Mouse (Mus musculus) cerebellum, postnatal 36 days (tissue): Measurements from ENCODE around the gene Gm20388.
A peak's percentile ranks its signal among the peaks of the same experiment; 100 is the strongest.

Experiments used
- DNase-seq, 2 experiments: peaks; one replicate each; pipeline ENCODE4 v3.0.0; 2021 to 2022; ENCODE audit warnings: mixed read lengths in 2 of 2

The Gm20388 gene

DNA sequence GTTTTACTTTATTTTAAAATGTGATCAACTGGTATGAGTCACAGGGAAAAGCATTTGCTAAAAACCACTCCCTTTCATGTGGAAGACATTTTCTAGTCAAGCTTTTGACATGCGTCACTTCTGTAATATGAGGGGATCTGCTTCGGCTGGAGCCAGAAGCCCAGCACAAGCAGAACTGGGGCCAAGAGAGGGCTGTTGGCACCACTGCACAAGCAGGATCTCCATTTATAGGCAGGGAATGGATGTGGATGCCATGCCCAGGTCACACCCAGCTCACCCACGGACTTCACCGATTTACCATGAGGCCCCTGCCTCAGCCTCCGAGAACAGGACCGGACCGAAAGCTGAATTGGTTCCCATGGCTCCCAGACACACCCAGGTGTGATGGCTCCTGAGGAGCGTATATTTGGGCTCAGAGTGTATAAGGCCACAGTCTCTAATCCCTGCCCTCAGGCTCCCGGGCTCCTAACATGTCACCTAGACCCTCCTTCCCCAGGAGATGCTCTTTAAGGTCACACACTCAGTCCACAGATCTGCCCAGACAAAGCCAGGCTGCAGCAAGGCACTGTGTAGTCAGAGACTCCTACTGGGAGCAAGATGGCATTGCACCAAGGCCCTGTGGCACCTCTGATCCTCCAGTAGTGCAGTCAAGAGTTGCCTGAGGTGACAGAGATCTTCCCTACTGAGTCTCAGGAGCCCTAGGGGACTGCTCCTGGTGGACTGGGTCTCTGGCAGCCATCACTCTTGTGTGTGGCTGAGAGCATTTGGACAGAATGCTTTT lies 4380.5 kb downstream of the Gm20388 start:
- DNase-seq: peak; percentile 55

DNA sequence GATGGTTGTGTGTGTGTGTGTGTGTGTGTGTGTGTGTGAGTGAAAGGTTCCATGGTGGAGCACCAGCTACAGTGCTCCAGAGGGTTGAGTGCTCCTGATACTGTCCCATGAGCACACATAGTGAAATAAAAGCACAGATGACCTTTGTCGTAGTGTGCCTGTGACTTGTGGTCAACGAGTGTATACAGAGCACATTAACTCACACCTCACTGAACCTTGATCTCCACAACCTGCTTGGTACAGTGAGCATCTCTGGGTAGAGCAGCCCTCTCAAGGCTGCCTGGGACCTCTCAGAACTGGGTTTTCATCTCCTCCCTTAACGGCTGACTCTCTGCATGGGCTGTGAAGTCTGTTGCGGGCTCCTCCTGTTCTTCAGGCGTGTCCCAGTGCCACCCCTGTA lies 4381.1 kb downstream of the Gm20388 start:
- DNase-seq: no peak

DNA sequence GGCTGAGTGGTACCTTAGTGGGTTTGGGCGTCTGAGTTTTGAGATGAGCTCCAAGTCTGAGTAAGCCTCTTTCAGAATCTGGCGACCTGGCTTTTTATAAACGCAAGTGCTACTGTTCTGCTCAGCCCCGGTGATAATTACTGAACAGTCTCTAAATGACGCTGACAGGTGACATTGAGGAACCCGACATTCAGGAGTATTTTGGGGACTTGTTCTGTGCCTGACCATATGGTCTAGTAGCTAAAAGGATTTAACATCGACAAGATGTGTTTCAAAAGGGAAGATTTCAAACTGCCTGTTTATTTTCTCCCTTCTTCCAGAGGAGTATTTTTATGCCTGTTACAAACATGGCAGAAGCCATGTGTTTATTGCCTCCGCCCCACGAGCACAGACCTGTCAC lies 4382.3 kb downstream of the Gm20388 start:
- no peak for DNase-seq

DNA sequence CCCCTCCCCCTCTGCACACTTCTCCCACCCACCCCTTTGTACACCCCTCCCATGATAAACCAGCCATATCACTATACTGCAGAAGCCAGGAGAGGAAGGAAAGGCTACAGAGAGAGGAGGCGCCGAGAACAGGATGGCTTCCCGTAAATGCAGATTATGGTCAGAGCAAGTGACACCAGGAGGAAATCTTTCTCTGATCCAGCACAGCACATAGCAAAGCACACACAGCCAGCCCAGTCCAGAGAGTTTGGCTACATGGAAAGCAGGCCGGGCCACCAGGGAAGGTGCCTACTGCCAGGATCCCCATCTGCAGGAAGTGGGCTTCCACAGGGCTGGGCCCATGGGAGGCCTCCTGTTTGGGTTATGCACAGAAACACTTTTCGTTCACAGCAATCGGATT lies 4383.8 kb downstream of the Gm20388 start:
- no peak for DNase-seq

DNA sequence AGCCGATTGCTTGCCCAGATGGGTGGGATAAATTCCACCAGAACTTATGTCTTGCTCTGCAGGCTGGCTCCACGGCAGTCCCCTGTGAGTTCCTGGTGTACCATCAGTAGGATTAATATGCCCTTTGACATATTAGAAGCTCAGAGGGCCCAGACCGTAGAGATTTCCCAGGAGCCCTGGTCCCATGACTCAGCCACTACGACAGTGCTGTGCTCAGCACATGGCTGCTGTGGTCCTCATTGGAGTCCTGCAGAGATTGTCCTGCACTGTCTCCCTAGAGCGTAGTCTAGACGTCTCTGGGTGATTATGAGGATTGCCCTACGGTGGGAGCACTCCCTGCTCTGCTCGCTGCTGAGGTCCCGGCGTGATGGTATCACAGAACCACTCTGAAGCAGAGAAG lies 4384.3 kb downstream of the Gm20388 start:
- no peak for DNase-seq

DNA sequence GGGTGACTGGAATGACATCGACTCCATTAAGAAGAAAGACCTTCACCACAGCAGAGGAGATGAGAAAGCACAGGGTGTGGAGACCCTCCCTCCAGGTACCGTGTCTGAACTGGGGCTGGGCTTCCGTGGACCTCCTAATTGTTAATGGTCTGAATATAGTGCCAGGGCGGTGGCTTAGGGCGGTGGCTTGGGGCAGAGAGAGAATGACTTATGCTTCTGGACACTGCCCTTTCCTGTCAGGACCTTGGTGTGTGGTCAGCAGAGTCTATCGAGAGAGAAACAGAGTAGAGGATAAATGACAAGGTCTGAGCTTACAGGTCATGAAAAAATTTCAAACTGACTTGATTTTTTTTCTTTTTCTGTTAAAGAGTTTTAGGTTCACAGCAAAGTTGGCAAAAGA lies 4384.7 kb downstream of the Gm20388 start:
- DNase-seq: no peak

DNA sequence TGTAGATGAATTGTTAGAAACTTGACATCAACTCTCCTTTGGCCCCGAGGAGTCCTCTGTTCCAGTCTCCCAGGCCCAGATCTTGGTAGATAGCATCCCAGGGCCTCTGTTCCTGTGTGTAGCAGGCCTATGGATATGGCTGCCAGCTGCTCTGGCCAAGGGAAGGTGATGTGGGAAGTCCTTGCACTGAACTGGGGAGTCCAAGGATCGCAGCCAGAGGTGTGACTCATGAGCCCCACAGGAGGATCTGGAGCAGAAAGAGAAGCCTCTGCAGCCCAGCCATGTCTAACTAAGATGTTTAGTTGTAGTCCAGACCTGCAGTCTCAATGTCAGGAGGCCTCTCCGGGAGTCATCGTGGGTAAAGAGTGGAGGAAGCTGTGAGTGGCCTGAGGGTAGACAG lies 4390.9 kb downstream of the Gm20388 start:
- DNase-seq: no peak

DNA sequence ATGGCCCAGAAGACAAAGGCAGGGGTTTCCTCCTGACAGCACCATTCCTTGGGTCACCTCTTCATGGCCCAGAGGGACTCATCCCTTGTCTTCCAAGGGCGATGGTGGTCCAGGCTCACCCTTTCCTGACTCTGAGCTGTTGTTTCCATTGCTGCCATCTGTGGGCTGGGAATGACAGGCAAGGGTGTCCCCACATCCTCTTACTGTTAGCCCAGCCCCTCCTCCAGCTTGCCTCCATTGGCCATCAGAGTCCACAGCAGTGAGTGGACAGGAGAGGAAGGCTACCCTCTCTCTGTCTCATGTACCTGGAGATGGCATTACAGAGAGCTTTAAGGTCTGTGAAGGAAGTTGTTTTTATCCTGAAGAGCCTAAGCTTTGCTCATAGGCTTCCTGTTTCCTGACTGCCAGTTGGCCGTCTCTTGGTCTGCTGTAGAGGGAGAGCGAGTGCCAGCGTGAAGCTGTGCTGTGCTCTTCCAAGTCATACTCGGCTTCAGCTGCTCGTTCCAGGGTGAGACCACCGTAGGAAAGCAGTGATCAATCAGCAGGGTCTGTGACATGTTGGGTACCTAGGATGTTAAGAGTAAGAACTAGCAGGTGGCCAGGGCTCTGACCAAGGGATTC lies 4391.4 kb downstream of the Gm20388 start:
- no peak for DNase-seq

DNA sequence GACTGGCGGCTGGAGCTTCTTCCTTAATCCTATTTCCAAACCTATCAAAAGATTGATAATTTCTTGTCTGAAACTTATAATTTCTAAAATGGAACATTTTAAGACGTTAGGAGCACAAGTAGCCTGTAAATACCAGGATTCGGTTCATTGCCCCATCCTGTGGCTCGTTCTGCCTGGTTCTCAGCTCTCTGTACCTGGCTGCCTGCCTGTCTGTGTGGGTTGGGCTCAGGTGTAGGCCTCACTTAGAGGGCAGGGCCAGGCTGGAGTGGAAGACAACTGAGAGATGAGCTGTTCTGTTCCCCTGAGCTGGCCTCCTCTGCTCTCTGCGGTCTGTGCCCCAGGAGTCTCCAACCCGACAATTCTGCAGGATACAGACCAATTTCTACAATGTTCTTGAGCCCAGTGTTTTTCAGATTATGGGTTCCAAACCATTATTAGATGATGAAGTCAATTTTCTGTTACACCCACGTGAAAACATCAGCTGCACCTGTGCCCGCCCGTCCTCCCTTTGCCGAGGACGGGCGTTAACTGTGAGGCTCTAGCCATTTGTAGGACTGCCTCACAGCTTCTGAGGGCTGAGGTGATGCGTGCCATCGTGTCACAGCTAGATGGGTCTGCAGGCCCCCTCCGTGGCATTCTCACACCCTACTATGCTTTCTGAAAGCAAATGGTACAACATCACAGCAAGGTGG lies 4392.7 kb downstream of the Gm20388 start:
- no peak for DNase-seq

DNA sequence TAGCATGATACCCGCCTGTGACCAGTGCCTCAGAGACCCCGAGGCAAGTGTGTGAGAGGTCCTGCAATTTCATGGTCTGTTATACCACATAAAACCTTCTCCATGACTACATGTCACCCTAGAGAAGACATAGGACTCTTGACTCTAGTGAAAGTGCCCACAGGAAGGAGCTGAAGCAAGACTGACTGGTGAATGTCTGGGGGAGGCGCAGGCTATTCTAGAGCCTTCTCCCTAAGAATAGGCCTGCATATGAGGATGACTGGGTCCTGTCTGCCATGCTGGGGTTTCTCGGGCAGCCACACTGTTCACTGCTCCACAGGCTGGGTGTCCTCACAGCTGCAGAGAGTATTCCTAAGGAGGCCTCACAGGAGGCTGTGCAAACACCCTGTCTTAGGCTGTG lies 4393.5 kb downstream of the Gm20388 start:
- DNase-seq: no peak

DNA sequence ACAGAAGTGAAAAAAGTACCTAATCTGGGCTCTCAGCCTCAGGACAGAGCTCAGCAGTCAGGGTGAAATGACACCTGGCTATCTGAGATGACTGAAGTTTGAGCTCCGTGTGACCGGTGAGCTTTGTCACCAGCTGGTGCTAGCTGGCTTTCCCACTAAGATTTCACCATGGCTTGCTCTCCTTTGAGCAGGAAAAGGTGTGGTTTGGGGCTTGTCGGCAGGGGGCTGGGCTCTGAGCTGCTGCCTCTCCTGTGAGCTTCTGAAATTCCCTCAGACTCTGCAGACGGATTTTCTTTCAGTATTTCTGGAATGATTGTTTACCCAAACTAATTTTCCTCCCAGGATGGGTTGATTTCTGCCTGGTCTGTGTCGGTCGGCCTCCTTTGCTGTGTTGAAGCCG lies 4395.9 kb downstream of the Gm20388 start:
- DNase-seq: no peak

DNA sequence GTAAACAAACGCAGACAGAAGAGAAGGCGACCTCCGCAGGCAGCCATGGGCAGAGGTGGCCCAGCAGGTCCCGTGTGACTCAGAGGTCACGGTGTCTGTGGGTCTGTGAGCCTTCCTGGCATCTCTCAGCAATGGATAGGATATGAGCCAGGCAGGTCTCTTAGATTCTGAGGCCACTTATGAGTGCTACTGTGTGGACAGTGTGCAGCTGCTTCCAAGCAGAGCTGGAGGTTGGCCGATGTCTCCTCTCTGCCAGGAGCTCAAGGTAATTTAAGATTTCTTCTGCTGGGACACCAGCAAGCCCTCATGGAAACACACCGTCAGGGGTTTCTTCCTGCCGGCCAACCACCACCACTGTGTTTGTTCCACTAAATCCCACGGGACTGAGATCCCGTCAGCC lies 4397.1 kb downstream of the Gm20388 start:
- DNase-seq: no peak

DNA sequence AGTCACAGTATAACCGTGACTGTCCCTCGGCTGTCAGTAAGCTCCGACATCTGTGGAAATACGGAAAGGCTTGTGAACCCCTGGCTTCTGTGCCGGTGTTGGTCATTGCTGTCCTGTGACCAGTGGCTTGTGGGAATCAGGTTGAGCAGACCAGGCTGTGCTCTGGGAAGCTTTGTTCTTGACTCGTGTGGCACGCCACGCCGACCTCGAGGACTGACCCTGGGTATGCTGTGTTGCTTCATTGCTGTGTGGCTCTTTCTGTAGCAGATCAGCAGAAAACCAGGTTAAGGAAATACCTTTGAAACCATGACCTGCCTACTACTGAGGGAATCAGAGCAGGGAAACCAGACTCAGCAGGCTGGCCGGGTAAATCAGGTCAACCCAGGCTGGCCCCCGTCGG lies 4399.9 kb downstream of the Gm20388 start:
- DNase-seq: no peak

DNA sequence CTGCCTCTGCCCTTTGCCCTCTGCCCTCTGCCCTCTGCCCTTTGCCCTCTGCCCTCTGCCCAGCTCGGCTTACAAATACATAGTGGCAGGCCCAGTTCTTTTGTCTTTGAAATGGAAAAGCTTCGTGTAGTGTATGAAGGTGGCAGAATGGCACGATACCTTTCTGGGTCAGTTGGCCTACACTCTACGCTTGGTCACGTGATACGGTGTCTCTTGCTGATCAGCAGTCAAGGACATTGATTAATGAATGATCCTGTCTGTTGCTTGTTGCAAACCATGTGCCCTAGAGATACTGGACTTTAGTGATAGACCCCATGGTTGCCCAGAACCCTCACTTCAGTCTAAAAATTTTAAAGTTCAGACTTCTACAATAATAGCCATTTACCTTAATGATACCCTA lies 4400.5 kb downstream of the Gm20388 start:
- DNase-seq: no peak

DNA sequence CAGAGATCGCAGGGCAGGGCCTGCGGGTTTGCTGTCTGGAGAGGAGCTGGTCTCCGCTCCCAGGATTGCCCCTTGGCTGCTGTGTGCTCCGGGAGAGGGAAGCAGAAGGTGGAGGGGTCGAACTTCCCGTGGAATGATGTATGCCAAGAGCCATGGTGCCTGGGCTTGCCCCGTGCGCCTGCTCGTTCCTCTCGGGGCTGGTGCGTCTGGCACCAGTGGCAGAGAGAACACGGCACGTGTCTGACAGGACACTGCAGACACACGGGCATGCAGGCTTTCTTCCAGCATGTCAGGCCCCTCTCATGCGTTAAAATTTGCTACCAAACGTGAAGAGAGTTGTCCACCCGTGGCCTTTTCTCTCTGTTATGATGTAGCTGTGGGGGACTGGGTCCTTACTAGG lies 4401.1 kb downstream of the Gm20388 start:
- DNase-seq: no peak

DNA sequence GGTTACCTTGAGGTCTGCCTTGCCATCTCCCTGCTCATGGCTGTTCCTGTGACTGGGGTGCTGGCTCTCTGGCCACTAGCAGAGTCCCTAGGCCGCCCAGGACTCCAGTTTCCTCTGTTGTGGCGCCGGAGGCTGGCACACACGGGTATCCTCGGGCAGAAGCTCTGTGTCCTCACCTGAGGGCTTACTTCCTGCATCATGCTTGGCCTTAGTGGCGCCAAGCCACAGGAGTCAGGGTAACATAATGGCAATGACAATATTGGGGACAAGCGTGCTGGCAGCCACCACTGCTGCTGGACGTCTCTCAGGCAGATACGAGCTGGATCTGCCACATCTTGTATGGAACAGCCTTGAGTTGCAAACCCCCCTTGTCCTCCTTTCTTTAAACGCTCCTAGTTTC lies 4401.6 kb downstream of the Gm20388 start:
- DNase-seq: no peak

DNA sequence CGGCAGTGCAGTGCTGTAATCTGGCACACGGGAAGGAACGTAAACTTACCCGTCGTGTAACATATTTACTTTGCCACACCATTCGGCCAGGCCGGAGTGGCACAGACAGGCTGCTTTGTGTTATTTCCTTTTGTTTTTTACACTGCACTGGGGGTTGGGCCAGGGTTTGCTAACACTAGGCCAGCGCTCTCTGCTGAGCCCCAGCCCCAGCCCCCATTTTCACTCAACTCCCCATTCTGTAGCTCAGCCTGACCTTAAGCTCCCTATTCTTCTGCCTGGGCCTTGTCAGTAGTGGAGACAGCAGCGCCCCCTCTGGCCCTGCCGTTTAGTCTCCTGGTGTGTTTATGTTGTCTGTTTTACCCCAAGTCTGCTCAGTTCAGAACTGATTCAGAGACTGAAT lies 4404.2 kb downstream of the Gm20388 start:
- DNase-seq: peak in 1 of 2 experiments; percentile 50

DNA sequence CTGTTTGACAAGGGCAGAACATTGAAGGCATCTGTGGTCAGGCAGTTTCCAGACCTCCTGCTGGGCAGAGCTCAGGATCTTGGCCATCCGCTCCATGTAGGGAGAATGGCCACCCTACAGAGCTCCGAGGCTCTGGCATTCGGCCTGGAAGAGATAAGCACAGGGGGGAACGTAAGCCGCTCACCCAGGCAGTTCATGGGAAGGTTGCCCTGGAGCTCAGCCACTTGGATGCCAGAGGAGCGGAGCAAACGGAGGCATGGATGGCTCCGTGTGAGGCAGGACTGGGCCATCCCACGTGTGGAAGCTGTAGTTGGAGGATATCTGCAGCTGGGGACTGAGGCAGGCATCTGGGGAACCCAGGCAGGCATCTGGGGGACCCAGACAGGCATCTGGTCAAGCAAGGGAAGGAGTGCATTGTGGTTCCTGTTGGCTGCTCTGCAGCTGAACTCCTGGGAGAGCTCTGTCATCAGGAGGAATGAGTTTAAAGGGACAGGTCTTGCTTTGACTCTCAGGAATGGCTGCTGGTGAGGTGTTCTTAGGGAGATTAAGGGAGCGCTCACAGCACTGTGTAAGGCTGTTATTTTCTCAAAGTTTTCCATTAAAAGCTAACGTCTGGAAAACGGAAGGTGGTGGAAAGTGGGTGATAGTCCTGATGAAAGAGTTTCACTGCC lies 4406.0 kb downstream of the Gm20388 start:
- peak; percentile 88 for DNase-seq

DNA sequence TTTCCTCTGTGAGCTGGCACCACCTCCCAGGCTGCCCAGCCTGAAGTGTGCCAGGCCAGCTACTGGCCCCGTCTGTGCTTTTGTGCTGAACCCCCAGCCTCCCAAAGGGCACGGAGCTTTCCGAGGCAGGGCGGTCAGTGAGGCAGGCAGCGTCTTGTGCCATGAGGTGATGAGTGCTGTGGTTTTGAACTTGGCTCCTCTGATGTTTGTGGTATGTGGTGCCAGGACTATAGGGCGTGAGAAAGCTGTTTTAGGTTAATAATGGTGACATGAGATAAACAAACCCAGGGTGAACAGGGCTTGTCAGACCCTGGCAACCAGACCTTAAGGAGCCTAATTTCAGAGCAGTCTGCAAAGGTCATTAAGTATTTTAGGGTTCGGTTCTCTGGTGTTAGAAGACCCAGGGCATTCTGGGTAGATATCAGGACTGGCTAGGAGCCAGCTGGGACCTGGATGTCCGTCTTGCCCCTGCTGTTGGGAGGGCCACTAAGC lies 4406.6 kb downstream of the Gm20388 start:
- no peak for DNase-seq

DNA sequence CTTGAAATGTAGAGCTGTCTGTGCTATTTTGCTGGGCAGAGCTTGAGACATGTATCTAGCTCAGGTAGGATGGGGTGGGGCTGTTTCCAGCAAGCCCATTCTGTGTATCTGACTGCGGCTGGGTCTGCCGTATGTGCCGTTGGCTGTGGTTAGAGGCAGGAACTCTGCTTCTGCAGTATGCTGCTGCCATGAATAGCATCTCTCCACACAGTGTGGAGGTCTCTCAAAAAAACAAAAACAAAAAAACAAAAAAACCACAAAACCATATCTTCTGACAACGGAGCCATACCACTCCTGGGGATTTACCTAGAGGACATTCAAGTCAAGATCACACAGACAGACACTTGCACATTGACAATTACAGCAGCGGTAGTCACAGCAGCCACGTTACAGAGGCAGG lies 4407.2 kb downstream of the Gm20388 start:
- DNase-seq: no peak

DNA sequence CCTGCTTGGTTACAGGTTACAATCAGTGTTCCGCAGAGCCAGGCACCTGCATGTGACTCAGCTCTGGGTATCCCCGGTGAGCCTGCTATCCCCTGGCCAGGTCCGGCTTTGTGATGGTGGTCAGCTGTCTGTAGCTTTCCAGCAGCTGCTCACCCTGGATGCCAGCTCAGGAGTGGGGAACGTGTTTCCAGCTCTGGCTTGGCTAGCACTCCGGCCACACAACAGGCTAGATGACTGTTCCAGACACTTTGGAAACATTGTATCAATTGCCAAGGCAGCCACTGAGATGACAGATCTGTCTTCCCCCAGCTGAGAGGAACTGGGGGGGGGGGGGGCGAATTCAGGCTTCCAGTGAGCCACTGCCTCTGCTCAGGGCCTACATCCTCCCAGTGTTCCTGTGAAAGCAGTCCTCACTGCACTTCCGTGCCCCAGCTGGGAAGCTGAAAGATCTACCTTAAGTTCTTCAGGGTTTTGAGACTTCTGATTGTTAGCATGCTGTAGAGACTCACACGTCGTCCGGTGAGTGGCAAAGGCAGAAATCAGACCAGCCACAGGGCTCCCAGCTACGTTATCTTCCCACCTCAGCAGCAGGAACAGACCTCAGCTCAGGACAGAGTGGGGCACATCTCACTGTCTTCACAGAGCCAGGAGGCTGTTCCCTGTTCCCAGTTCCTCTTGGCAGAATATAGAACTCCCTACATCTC lies 4408.1 kb downstream of the Gm20388 start:
- DNase-seq: no peak

DNA sequence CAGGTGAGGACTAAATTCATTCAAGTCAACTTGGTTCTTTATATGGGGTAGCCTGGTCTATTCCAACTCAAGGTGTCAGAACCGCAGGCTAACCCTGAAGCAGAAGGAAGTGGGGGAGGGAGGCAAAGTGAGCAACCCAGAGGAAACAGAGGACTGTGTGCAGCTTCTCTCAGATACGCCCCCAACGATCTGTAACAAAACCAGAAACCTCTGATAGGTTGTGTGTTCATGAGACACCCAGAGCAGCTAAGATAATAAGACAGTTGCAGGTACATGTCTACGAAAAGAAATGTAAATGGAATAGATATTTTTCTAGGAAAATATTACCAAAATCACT lies 4408.6 kb downstream of the Gm20388 start:
- DNase-seq: no peak
